Mouse (Mus musculus): ENCODE results near the gene Poc1a.

- no peak for TF ChIP-seq CTCF (IDR thresholded peaks at IDR 0.05; ENCODE audit: insufficient read depth, low read length)
- peak; percentile 24; the same call in 1 of the 2 replicates for TF ChIP-seq POLR2A (IDR thresholded peaks at IDR 0.05; ENCODE audit: borderline replicate concordance, extremely low read depth, low read depth, low read length)
Measured at GRCm38 (mm10) chr9:106241541-106242164, 39.2 kb upstream of the Poc1a start.

All from lung, adult 2 months (tissue).